Mouse (Mus musculus) layer of hippocampus, postnatal 14 days (tissue): Measurements from ENCODE around the gene Rras. TPM values are rescaled to one million over a fixed set of nuclear protein-coding genes. Genes with fewer than 3 reads are reported as not detected.

ENCODE experiments used
- DNase-seq, 2 experiments: peaks; one replicate each; pipeline ENCODE4 v3.0.0; 2021 to 2022; ENCODE audit warnings: low spot score in 2 of 2, mixed read lengths in 1 of 2
- total RNA-seq, 2 experiments: library from RNA; stranded (reverse); gene quantifications; 2 replicates each; pipeline ENCODE4 v1.2.3; 2021

The Rras gene
- total RNA-seq, 2 experiments from 2014 or later, result 12.1 to 16.2 TPM

GRCm38 (mm10) chr7:45050945-45051600 is 33.3 kb downstream of the Rras start:
- peak; percentile 60 to 87 for DNase-seq

DNA sequence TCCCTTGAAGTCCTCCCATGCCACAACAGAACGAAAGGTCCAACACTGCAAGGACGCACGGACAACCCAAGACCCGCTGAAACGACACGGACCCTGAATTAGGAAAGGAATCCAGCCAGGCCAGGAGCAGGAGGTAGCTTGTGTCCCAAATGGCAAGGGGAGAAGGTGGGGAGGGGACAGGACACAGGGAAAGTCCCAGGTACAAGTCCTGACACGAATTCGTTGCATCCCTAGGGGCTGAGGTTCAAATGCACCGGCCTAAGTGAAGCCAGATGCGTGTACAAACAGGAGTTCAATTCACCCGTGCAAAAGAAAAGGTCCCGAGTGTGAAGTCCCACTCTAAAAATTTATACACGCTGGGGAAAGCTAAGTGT is 33.8 kb downstream of the Rras start:
- no peak for DNase-seq

DNA sequence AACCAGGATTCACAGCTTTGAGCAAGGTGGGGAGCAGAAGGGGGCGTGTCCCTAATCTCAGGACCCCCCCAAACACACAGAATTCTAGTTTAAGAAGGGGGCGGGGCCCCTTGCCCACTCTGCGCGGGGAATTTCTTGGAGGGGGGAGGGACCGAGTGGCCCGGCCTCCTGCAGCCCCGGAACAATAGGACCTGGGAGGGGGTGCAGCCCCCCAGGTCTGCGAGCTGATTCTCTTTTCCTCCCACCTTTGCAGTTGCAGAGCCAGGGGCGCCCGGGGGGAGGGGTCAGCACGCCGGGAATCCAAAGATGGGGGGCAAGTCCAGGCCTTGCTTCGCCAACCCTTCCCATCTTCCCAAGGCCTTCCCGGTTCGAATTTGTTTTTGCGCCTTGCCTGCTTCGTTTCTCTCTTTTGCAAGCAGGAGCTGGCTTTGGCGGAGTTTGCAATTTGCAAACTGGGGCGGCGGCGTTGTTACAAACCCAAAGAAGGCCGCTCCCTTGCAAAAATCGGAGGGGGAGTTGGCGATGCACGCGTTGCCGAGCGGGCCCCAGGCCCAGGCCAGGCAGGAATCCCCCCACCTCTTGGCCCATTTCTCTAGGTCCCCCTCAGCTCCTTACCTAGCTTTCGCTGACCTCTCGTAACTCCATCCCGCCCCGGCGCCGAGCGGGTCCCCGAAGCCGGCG is 34.6 kb downstream of the Rras start:
- DNase-seq, result peak; percentile 51 to 60

DNA sequence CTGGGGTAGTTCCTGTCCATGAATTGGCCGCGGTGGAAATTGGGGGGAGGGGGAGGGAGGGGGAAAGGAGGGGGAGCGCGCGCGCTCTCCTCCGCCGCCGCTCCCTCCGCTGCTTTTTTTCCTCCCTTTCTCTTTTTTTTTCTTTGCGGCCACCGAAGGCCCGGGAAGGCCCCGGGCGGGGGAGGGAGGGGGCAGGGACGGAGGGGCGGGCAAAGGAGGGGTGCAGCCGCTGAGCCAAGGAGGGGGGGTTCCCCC is 35.0 kb downstream of the Rras start, which contains the start of gene Prr12:
TSS of gene Prr12 (minus strand) at position 20 of the 255 bp plus-strand sequence.
- no peak for DNase-seq

DNA sequence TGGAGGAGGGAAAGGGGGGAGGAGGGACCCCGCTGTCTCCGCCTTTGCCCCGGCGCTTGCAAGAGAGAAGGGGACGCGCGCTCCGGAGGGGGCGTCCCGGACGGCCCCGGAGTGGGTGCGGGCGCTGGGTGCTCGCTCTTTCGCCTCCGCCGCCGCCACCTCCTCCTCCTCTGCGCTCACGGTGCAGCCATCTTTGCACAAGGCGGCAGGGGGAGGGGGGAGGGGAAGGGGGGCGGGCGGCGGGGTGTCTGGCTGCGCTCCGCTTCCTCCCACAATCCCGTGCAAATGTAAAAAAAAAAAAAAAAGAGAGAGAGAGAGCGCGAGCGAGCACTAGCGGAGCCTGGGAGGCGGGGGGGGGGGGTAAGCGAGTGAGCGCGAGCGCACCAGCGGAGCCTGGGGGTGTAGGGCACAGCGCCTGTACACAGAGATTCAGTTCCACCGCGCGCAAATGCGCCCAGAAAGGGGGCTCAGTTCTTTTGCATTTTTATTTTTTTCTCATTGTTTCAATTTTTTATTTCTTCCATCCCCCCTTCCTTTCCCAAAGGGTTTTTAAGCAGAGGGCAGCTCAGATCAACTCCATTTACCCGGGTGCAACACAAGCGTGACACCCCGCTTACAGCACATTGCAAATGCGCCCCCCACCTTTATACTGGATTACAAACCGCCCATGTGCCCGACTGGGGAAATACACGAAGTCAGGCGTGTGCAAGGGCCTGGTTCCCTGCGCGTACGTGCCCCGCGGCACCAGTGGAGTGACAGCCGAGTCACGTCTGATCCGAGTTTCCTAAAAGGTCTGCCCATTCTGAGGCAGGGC is 35.6 kb downstream of the Rras start:
- peak; percentile 79 to 83 for DNase-seq

- peak; percentile 81 to 96 for DNase-seq
These were observed 36.3 kb downstream of the Rras start for GRCm38 (mm10) chr7:45053931-45054510.

DNA sequence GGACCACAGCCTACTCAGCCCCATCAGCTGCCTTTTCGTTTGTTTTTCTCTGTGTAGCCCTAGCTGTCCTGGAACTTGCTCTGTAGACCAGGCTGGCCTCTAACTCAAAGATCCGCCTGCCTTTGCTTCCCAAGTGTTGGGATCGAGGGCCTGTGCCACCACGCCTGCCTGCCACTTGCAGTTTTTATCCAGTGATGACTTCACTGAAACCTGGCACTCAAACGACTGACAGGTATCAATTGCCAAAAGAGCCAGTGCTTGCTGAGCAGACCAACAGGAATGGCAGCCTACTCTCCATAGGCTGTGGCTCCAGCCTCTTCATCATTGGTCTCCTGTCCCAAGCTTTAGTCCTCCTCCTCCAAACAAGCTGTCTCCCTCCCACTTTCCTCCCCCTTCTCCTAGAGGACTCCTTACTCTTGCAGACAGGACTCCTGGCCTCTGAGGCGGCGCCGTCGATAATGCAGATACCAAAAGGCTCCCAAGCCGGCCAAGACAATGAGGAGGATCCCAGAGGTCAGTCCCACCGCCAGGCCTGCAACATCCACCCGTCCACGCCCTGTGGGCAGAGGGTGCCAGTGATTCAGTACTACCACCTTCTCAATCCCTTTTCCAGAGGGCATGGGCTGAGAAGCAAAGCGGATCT is 38.7 kb downstream of the Rras start:
- no peak for DNase-seq

GRCm38 (mm10) chr7:45056972-45057348 is 39.2 kb downstream of the Rras start:
- no peak for DNase-seq

DNA sequence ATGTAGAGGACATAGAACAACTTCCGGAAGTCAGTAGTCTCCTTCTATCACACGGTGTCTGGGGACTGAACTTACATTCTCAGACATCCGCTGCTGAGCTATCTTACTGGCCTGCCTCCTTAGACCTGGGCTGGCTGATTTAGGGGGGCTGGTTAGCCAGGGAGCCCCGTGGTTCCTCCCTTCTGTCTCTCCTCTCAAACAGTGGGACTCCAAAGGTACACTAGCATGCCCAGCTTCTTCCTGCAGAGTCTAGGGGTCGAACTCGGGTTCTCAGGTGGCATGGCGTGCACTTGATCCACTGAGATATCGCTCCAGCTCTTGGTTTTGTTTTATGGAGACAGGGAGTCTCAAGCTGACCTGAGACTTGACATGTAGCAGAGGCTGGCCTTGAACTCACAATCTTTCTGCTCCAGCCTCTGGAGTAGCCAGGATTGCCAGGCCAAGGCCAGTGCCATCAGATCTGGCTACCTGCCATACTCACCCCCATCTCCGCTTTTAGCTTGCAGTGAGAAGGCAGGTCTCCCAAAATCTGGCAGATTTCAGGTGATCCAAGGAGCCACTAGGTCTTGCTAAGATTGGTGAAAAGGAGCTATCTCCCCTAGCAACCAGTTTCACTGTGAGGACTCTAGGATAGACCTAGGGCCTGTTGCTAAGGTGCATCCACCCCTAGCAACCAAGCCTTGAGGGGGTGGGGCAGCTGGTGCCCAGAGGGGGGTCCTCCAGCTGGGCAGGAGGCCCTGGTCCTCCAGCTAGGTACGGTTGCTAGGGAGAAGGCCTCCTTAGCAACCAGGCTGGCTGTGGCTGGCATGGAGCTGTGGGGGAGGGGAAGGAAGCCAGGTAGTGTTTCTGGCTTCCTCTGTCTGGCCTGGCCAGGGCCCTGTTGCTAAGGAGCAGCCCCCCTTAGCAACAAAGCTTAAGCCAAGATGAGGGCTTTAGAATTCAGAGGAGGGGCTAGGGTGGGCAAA is 41.1 kb downstream of the Rras start:
- DNase-seq, result no peak

GRCm38 (mm10) chr7:45060632-45061122 is 42.9 kb downstream of the Rras start:
- DNase-seq, result no peak

GRCm38 (mm10) chr7:45061532-45062075 is 43.8 kb downstream of the Rras start:
- DNase-seq, result no peak

DNA sequence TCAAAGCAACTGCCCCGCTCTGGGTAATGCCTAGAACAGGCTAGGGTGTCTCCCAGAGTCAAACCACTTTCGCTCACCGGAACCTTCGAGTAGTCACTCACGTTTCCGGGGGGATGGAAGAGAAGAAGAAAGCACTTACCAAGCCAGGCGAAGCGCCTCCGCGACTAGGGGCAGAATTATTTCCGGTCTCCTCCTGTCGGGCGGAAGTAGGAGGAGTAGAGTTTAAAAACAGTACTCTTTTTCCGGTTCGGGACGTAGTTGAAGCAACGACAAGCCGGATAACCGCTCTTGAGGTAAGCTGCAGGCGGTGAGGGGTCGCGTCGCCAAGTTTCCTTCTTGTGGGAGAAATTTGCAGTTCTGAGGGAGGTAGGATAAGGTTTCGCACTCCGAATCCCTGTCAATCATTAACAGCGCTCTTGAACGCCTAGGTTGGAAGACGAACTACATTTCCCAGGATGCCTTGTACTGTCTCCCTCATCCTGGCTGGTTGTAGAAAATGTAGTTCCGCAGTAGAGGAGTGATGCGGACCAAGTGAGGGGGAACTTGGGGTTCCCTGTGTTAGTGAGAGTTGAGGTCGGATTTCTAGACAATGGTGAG is 44.6 kb downstream of the Rras start, which contains the start of the genes Nosip and Prrg2:
TSS of gene Nosip (plus strand) at position 191 of the 597 bp plus-strand sequence.
TSS of gene Prrg2 (minus strand) at position 439 of the 597 bp plus-strand sequence.
- peak; percentile 95 to 97 for DNase-seq

DNA sequence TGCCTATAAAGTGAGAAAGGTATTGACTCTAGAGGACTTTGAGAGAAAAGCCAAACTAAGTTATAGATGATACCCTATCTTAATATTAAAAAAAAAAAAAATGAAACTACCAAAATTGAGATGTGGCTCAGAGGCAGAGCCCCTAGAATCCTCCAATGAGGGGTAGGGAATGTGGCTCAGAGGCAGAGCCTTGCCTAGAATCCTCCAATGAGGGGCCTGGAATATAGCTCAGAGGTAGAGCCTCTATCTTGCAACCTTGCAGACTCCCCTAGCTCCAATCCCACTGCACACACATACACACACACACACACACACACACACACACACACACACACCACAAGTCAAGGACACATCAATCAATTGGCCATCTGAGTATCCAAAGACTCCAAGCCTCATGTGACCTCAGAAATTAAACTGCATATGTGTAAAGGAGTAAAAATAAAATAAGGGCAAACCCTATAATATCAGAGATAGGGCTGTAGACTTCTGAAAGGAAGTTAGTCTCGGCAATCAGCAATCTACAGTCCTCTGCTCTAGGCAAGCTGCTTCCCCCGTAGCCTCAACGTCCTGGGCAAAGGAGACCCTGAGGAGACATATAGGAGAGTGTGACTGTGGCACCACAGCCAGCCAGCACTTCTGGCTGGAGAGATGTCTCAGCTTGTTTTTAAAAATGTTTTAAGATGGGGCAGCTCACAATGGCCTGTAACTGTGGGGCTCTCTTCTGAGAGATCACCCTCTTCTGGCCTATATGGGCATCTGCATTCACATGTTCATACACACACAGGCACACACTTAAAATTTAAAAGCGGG is 49.6 kb downstream of the Rras start:
- no peak for DNase-seq

DNA sequence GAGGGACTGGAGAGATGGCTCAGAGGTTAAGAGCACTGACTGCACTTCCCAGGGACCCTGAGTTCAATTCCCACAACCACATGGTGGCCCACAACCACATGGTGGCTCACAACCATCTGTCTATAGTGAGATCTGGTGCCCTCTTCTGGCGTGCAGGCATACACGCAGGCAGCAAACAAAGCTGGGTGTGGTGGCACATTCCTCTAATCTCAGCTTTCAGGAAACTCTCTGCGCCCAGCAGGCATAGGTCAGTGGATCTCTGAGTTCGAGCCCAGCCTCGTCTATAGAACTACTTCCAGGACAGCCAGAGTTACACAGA is 50.2 kb downstream of the Rras start:
- no peak for DNase-seq

- no peak for DNase-seq
These were observed 51.9 kb downstream of the Rras start for GRCm38 (mm10) chr7:45069671-45070070.
